Mouse (Mus musculus): ENCODE measurements around the gene Ribc2. TPM values are rescaled to one million over a fixed set of nuclear protein-coding genes. Genes with fewer than 3 reads are reported as not detected.

Ribc2 gene
- total RNA-seq (2021) = not detected

DNA sequence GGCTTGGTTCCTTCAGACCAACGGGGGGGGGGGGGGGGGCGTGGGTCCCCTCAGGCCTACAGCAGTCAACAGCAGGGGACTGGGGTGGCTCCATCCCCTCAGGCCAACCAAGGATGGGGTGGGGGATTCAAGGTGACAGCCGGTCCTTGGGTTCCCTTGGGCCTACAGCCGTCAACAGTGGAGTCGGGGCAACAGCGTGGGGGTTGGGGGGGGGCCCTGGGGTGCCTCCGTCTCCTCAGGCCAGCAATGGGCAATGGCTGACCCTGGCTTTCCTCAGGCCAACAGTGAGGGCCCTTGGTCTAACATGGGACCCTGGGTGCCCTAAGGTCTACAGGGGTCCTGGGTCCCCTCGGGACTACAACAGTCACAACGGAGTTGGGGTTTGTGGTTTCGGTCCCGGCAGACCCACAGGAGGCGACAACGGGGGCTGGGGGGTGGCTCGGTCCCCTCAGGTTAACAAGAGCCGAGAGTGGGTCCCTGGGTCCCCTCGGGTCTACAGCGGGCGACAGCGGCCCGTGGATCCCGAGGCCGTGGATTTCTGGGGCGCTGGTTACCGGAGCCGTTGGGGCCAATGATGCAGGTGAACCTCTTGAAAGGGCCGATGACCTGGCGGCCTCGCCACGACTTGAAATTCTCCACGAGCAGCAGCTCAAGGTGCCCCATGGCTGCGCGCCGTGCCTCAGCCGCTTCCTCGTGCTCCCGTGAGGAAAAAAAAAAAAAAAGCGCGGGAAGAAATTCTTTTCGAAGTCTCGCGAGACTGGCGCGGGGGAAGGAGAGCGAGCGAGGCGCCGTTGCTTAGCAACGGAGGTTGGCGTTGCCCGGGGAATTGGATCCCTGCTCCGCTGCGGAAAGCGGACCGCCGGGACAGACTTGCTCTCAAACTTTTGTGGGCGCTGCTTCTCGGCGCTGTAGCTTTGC lies at the start of gene Ribc2, which contains the start of gene Smc1b:
Ribc2 (plus strand) TSS at position 804 of the 918 bp plus-strand sequence.
Smc1b (minus strand) TSS at position 690 of the 918 bp plus-strand sequence.
- intact Hi-C loops (cut with DNase I) = no loop called here
- DNase-seq = peak; percentile 37 to 40

DNA sequence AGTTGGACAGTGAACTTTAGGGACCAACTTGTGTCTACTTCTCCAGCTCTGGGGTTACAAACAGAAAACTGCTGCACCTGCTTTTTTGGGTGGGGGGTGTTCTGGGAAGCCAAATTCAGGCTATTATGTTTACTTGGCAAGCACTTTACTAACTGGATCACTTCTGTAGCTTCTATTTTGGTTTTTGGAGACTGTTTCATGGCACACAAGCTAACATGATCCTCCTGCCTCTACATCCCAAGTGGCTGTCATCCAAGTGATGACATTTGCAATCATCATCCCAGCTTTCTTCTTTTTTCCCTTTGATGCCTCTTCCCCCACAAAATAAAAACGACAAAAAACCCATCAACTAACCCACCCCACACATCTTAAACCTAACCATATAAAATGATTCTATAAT lies 46.2 kb upstream of the Ribc2 start:
- no peak for DNase-seq
- intact Hi-C loops (cut with DNase I) = no loop called here

DNA sequence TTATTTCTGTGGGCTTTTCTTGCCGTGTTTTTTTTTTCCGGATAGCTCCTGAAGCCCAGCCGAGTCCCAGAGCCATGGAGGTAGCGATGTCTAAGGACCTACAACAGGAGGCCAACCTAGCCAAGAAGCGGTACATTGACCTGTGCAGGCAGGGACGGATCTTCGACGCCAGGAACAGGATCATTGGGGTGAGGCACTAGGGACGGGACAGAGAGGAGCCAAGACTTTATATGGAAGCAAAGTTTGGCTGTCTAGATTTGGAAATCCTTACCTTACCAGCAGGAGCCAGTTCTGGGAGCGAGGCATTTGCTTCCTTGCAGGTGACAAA lies 279 bp downstream of the Ribc2 start:
- DNase-seq = no peak
- intact Hi-C loops (cut with DNase I) = no loop called here

DNA sequence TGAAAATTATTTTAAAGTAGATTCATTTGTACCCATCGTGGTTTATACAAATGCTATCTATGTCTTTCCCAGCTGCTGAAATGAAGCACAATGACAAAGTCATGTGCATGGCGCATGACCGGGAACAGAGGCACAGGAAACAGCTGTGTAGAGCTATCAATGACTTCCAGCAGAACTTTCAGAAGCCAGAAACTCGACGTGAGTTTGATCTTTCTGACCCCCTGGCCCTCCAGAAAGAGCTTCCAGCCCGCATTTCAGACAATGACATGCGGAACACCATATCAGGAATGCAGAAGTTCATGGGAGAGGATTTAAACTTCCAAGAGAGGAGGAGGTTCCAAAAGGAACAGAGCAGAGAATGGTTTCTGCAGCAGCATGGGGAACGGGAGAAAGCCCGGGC lies 3.3 kb downstream of the Ribc2 start:
- intact Hi-C loops (cut with DNase I) = no loop called here
- no peak for DNase-seq

DNA sequence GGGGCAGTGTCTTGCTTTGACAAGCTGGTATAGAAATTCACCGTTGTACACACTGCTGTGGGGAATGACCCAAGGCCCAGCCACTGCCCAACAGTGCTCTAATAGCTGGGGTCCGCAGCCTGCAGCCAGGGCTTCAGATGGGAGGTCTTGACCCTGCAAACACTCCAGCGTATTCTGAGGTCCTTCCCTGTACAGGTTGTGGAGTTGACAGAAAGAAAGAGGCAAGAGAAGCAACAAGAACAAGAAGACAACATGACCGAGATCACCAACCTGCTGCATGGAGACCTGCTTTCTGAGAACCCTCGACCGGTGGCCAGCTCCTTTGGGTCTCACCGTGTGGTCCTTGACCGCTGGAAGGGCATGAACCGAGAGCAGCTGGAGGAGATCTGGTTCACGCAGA lies 9.4 kb downstream of the Ribc2 start:
- peak in 1 of 2 experiments; percentile 0 for DNase-seq
- intact Hi-C loops (cut with DNase I) = no loop called here

DNA sequence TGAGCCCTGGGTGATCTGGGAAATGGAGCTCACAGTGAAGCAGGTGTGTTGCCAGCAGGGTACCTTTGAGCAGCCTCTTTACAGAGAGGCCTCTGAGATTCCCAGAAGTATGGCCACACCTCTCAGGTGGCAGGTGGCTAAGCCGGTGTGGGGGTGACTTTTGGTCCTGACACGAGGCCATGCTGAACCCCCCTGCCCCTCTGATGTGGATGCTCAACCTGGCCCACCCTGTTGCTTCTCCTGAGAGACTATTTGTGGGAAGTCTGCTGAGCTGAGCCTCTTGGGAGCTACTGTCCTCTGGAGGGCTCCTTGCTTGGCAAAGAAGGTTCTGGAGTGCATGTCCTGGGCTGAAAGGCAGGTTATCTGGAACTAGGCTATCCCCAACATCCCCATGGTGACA lies 10.6 kb downstream of the Ribc2 start:
- DNase-seq = peak in 1 of 2 experiments; percentile 1
- intact Hi-C loops (cut with DNase I) = no loop called here

DNA sequence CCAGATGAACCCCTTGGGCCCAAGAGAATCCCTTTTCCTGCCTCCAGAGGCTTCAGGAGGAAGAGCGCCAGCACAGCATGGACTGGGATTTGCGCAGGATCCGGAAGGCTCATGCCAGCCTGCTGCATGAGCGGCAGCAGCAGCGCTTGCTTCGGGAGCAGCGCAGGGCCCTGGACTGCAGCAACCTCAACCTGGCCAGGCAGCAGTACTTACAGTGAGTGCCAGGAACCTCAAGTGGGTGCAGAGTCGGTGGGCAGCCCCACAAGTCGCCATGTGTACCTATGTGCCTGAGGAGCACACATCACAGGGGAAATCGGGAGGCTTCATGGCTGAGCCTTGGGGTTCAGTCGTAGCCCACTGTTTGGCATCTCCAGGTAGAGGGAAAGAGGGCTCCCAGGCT lies 11.3 kb downstream of the Ribc2 start:
- DNase-seq = peak in 1 of 2 experiments; percentile 0
- intact Hi-C loops (cut with DNase I) = no loop called here

DNA sequence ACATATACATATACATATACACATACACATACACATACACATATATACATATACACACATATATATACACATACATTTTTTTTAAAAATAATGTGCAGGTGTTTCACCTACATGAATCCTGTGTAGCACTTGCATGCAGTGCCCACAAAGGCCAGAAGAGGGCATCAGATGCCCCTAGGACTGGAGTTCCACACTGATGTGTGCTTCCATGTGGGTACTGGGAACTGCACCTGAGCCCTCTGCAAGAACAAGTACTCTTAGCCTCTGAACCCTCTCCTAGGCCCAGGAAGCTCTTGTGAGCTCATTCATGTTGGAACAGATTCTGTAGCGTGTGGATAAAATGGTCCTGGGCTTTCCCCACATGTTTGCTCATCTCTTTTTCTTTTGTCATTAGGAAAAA lies 11.9 kb downstream of the Ribc2 start:
- peak in 1 of 2 experiments; percentile 0 for DNase-seq
- intact Hi-C loops (cut with DNase I) = no loop called here

DNA sequence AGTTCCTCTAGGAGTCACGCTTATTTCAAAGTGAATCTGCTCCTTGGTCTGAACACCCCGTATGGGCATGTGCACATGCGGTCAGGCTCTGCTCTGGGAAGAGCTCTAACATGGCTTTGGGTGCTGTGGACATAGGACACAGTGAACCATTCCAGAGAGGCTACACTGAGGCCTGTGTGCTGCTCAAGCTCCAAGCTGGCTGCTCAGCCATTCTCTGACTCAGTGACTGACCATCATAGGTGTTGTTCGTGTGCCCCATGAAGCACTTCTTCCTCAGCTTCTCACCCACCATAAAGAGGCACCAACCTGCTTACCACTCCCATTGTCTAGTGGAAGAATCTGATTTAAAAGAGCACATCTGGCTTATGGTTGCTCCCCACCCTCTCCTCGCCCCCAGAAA lies 12.4 kb downstream of the Ribc2 start:
- DNase-seq = peak in 1 of 2 experiments; percentile 0
- intact Hi-C loops (cut with DNase I) = no loop called here

DNA sequence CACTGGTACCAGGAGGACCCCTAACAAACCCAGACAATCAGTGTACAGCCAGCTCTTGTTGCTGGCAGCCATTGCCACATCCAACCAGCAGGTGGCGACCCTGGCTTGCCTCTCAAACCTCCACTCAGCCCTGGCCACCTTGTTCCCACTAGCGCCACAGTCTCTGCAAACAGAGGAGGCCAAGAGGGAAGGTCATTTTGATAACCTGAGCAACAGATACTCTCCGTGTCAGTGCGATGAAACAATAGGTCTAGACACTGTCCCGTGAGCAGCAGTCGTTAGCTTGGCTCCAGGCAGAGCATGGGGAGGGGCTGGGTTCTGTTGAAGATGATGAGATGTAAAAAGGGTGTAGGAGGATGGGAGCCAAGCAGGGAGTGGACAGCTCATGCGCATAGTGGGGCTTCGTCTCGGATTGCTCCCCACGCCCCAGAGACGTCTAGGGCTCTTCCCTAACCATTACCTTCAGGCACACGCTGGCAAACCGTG lies 19.6 kb downstream of the Ribc2 start:
- intact Hi-C loops (cut with DNase I) = loop anchor here (1.0 to 5.0 kb wide), 4 partner anchors 80 to 431 kb away; partner anchors contain the start of gene Wnt7b

DNA sequence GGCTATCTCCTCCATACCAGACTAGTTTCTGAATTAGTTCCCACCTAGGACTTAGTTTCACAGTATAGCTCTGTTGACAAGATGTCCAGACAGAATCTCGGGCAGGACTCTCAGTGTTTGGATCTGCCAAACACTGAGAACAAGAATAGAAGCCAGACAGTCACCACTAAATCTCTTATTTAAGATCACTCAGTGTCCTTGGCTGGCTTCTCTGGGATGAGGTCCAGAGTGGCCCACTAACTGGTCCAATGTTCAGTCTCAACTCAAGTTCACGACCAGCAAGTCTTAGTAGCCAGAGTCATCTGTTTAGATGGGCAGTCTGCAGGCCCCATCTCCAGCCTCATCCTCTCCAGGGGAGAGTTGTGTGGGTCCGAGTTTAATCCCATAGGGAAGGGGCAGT lies 20.7 kb downstream of the Ribc2 start:
- intact Hi-C loops (cut with DNase I) = loop anchor here (5.0 kb wide), 1 partner anchor 430 kb away; the partner anchor contains the start of gene Wnt7b
- DNase-seq = peak; percentile 55 to 57

More for the DNA sequence above, 19.6 kb downstream of the Ribc2 start:
- DNase-seq = peak; percentile 76 to 83

DNA sequence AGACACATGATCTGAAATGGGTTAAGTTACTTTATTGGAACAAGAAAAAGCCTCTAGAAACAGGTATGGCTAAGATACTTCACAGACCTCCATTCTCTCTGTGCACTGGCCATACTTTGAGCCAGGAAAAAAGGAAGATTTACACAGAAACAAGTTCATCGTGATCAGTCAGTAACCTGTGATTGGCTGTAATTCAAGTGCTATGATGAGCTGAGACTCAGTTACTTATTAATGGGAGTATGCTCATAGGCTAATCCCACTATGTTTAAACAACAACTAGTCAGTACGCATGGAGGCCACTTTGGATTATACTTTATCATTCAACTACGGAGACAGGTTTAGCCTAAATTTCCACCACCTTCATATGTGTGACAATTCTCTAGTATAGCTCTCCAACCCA lies 22.2 kb downstream of the Ribc2 start:
- intact Hi-C loops (cut with DNase I) = loop anchor here (5.0 kb wide), 1 partner anchor 428 kb away; the partner anchor contains the start of gene Wnt7b
- no peak for DNase-seq

DNA sequence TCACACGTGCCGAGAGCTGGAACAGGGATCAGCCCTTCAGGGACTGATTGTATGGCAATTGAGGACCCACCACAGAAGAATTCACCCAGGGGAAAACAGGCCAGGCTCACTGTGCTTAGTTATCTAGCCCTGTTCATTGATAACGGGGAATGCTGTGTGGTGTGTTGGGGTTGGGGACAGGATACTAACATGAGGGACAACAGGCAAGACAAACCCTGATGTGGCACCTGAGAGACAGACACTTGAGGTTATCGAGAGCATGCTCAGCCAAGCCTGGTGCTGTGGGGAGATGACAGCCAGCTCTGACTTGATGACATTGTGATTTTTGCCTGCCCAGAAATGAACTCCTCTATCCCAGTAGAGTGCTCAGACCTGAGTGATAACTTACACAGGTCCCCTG lies 24.3 kb downstream of the Ribc2 start:
- peak in 1 of 2 experiments; percentile 15 for DNase-seq
- intact Hi-C loops (cut with DNase I) = no loop called here

DNA sequence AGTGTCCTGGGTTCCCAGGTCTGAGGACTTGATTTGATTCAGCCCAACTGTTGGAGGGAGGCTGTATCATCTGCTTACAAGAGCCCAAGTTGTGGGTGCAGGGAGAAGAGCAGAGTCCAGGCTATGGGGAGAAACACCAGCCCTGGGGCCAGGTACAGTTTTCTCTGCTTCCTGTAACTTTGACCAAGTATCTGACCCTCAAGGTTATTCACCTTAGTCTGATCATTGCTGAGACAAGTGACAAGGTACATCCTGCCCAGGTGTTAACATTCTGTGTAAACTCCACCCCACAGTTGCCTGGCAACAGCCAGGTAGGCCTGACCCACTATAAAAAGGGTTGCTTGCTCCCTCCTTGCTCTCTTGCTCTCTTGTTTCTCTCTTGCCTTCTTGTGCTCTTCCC lies 29.5 kb downstream of the Ribc2 start:
- DNase-seq = no peak
- intact Hi-C loops (cut with DNase I) = no loop called here

DNA sequence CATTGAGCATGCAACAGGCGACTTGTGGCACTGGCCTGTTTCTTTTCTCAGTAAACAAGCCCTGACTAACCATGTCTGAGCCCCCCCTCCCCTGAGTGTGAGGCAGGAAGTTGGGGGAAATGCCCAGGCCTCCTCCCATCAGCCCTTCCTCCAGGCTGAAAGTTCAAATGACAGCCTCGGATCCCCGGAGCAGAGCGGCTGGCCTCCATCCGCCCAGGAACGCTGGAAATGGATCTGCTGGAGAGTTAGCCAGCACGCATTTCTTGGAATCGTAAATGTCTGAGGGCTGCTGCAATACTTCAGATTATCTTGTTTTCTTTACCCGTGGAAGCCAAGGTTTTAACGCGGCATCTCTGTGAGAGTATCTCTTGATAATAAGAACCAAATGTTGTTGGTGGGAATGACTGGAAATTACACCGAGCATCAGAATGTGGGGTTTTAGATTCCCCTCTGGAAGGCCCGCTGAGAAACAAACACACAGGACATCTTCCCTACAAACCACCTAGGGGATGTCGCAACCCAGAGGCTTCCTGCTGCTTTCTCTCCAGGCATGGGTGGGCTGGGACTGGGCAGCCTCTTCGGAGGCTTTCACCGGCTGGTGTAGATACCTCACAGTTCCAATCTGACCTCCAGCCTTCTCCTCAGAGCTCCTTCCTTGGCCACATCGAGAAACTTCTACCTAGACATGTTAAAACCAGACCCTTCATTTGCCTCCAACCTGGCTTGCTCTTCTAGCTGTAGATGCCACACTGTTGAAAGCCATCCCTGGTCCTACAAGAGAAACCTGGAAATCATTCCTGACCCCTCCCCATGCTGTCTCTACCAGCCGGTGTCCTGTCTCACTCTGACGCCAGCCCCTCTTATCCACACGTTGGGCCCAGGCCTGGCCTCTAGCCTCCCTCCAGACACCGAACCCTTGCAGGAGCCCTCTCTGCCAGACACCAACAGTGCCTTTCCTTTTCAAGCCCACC lies 31.1 kb downstream of the Ribc2 start:
- DNase-seq = peak; percentile 54
- intact Hi-C loops (cut with DNase I) = no loop called here

DNA sequence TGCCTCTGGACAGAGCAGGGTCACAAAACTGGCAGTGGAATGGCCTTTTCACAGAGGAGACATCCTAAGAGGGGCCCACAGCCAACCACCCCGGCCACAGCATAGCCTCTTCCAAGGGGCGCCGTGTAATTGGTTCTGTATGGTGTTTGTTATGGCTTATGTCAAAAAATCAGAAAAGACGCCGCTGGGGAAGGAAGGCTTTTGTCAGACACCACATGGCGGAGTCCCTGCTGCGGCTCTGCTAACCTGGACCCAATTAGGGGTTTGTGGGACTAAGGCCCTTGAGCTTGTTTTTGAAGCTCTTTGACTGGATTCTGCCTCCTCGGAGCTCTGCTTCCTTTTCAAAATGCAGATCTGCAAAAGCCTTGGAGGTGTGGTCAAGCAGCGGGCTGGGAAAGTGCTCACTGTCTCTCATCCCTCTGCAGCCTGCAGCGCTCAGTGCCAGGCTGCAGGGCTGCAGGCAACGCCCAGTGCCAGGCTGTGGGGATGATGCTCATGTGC lies 34.6 kb downstream of the Ribc2 start:
- no peak for DNase-seq
- intact Hi-C loops (cut with DNase I) = no loop called here

DNA sequence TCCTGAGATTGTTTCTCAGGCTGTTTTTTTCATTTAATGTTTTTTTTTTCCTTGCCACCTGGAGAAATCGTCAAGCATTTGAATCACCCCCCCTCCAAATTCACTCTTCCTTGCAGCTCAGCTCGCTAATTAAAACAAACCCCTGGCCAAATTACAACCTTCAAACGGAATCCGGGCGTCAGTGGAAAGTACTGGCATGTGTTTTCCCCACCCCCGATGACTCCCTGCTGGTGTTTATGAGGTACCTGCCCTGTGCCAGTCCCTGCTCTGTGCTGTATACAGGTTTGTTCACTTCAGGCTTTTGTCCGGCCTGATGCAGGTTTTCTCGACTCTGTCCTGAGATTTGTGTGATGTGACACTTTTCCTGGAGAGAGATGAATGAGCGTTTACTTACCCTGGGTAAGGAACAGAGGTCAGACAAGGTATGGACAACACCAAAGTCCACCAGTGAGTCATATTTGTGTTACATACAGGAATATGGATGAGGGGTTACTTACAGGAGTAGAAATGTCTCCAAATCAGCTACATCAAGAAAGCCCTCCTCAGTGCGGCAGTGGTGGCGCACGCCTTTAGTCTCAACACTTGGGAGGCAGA lies 35.3 kb downstream of the Ribc2 start:
- no peak for DNase-seq
- intact Hi-C loops (cut with DNase I) = no loop called here

DNA sequence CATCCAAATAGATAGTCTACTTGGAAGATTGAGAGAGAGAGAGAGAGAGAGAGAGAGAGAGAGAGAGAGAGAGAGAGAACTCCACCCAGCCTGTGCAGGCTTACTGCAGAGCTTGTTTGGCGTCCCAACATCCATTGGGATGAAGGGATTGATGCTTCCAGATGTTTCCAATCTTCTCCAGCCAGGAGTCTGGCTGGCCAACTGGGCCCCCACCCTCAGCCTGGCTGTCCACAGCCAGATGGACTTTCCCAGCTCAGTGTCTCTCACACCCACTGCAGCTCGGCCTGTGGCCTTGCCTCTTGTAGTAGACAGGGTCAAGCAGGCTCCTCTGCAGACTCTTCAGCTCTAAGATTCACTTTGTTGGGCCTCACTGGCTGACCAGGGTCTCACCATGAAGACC lies 40.2 kb downstream of the Ribc2 start:
- intact Hi-C loops (cut with DNase I) = no loop called here
- peak; percentile 43 to 49 for DNase-seq

DNA sequence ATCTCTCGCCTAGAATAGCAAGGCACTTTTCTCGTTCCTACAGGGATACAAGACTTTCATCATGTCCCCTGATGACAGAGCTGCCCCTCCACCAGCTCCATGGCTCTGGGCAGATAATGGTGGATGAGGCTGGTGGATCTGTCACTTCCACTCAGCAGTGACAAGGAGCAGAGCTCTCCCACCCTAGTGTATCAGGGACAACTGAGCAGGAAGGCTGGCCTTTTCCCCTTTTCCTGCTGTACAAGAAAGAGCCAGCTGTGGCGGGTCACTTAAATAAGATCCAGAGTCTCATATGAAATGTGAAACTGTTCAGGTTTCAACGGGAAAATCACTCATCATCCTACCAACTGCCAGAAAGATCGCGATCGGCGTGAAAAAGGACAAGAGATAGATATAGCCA lies 41.5 kb downstream of the Ribc2 start:
- intact Hi-C loops (cut with DNase I) = no loop called here
- no peak for DNase-seq

DNA sequence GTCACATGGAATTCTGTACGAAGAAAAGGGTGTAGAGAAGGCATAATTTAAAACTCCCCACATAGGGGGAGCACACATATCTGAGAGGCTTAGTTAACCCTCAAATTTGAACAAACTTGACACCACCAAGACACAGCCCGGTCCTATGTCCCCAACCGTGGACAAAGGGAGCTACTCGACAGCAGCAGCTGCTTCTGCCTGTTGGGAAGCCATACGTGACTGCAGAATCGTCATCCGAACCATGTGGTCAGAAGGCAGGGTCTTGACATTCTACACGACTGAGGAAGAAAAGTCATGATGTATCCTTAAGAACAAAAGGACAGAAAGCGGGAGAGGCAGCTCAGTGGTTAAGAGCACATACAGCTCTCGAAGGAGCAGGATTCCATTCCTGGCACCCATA lies 42.2 kb downstream of the Ribc2 start:
- intact Hi-C loops (cut with DNase I) = no loop called here
- no peak for DNase-seq
